Mouse (Mus musculus): Measurements from ENCODE around the gene Dapk3. TPM values are rescaled to one million over a fixed set of nuclear protein-coding genes. Genes with fewer than 3 reads are reported as not detected.

Dapk3 gene
- polyA plus RNA-seq, 1 experiment from 2014 or later, result 51.0 TPM

DNA sequence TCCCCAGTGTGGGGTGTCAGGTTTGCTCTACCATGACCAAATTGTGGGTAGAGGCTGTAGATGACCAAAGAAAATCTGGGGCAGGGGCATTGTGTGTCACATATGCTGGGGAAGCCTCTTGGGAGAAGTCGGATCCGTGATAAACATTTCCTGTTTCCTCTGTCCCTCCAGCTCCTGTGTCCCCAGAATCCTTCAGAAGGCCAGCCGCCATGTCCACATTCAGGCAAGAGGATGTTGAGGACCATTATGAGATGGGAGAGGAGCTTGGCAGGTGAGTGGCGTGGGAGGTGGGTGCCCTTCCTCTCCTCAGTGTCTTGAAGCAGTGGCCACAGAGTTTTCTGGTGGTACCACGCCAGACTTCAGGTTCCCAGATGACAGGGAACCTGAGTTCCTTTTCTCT, 1.0 kb downstream of the Dapk3 start, which contains the start of gene 4930442H23Rik:
Gene 4930442H23Rik, minus strand, starts transcription at position 45 of the 400 bp plus-strand sequence.
- no peak for ATAC-seq (ENCODE audit: insufficient number of reproducible peaks, insufficient read depth, low FRiP score, low read depth)
- Histone ChIP-seq H3K9me3 (ENCODE audit: control insufficient read depth, low read length) (no peaks in the 10 kb centered on the region), H3K27ac (replicated peaks in 1 of 2; ENCODE audit: control insufficient read depth in 1 of 2, insufficient read depth in 1 of 2, low read depth in 2 of 2, low read length in 2 of 2) (peak within 1 kb of the TSS; percentile 92 to 93), H3K4me1 (ENCODE audit: control insufficient read depth in 2 of 2, insufficient read depth in 2 of 2, low read length in 2 of 2) (peaks cover 18 to 36% of the 10 kb centered on the region in 2 experiments), H3K27me3 (ENCODE audit: control insufficient read depth, insufficient read depth, low read length) (no peaks in the 10 kb centered on the region), H3K4me2 (ENCODE audit: low read length) (peak within 1 kb of the TSS; percentile 78), H3K4me3 (ENCODE audit: control insufficient read depth in 1 of 2, insufficient read depth in 1 of 2, low read depth in 1 of 2, low read length in 2 of 2) (peak within 1 kb of the TSS; percentile 71 to 88), H3K36me3 (ENCODE audit: control insufficient read depth, insufficient read depth, low read length) (peaks cover 76% of the 10 kb centered on the region), H3K9ac (ENCODE audit: low read length) (peak within 1 kb of the TSS; percentile 86)
- WGBS, result 73% methylated on average over 5 of the region's 5 CpGs

DNA sequence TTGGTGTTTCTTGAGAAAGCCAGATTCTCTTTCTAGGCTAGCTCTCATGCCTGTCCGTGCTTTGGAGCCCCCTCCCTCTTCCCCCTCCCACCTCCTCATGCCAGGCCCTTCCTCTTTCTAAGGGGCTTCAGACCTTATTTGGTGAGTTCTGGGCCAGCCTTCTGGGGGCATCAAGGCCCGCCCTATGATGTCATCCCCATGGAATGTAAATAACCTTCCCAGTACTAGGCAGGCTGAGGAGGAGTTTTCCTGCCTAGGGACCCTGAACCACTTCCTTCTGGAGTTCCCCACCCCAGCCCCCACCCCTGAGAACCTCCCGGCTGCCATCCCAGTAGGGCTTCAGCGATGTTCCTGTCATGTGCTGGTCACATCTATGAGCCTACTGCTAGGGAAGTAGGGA, 2.0 kb downstream of the Dapk3 start:
- peak overlapping the region; percentile 86 for H3K9ac ChIP-seq (ENCODE audit: low read length)

DNA sequence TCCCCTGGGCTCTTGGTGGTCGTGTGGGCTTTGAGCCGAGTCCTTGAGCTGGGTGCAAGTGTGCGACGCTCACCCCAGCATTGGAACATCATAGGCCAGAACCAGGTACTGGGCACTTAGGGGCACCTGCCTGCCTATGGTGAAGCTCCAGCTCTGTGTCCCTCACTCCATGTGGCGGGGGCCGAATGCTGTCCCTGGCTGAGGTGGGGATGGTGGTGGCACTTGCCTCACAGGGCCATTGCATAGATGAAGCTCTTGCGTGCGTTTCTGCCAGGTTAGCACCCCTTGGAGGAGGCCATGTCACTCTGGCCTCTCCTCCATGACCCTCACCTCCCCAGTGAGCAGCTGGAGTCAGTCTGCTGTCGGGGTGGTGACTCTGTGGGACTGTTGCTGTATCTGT, 4.4 kb downstream of the Dapk3 start:
- 90% methylated on average over 9 of the region's 9 CpGs for WGBS
- peaks cover 68% of the 10 kb centered on the region for H3K36me3 ChIP-seq (ENCODE audit: control insufficient read depth, insufficient read depth, low read length)
- no peaks in the 10 kb centered on the region for H3K9me3 ChIP-seq (ENCODE audit: control insufficient read depth, low read length)
- peaks cover 23 to 34% of the 10 kb centered on the region in 2 experiments for H3K4me1 ChIP-seq (ENCODE audit: control insufficient read depth in 2 of 2, insufficient read depth in 2 of 2, low read length in 2 of 2)
- H3K9ac ChIP-seq (ENCODE audit: low read length), result no peak overlapping the region
- ATAC-seq (ENCODE audit: insufficient number of reproducible peaks, insufficient read depth, low FRiP score, low read depth), result no peak
- no peak overlapping the region for H3K27ac ChIP-seq (replicated peaks in 1 of 2; ENCODE audit: control insufficient read depth in 1 of 2, insufficient read depth in 1 of 2, low read depth in 2 of 2, low read length in 2 of 2)
- no peak overlapping the region for H3K4me3 ChIP-seq (ENCODE audit: control insufficient read depth in 1 of 2, insufficient read depth in 1 of 2, low read depth in 1 of 2, low read length in 2 of 2)
- no peaks in the 10 kb centered on the region for H3K27me3 ChIP-seq (ENCODE audit: control insufficient read depth, insufficient read depth, low read length)
- H3K4me2 ChIP-seq (ENCODE audit: low read length), result no peak overlapping the region

More for the DNA sequence above, 2.0 kb downstream of the Dapk3 start:
- Histone ChIP-seq H3K4me2 (ENCODE audit: low read length) (peak overlapping the region; percentile 78), H3K4me3 (ENCODE audit: control insufficient read depth in 1 of 2, insufficient read depth in 1 of 2, low read depth in 1 of 2, low read length in 2 of 2) (no peak overlapping the region), H3K36me3 (ENCODE audit: control insufficient read depth, insufficient read depth, low read length) (peaks cover 73% of the 10 kb centered on the region), H3K27ac (replicated peaks in 1 of 2; ENCODE audit: control insufficient read depth in 1 of 2, insufficient read depth in 1 of 2, low read depth in 2 of 2, low read length in 2 of 2) (peak overlapping the region; percentile 83 to 92), H3K27me3 (ENCODE audit: control insufficient read depth, insufficient read depth, low read length) (no peaks in the 10 kb centered on the region), H3K4me1 (ENCODE audit: control insufficient read depth in 2 of 2, insufficient read depth in 2 of 2, low read length in 2 of 2) (peaks cover 18 to 30% of the 10 kb centered on the region in 2 experiments), H3K9me3 (ENCODE audit: control insufficient read depth, low read length) (no peaks in the 10 kb centered on the region)
- ATAC-seq (ENCODE audit: insufficient number of reproducible peaks, insufficient read depth, low FRiP score, low read depth), result no peak
- WGBS, result 9% methylated on average over 4 of the region's 4 CpGs

DNA sequence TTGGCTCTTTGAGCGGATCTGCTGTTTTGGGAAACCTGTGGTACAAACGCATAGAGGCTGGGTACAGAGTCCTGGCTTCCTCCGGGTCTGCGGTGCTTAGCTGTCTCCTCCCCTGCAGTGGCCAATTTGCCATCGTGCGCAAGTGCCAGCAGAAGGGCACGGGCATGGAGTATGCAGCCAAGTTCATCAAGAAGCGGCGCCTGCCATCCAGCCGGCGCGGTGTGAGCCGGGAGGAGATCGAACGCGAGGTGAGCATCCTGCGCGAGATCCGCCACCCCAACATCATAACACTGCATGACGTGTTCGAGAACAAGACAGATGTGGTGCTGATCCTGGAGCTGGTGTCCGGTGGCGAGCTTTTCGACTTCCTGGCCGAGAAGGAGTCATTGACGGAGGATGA, 7.0 kb downstream of the Dapk3 start:
- H3K27ac ChIP-seq (replicated peaks in 1 of 2; ENCODE audit: control insufficient read depth in 1 of 2, insufficient read depth in 1 of 2, low read depth in 2 of 2, low read length in 2 of 2), result no peak overlapping the region
- H3K4me2 ChIP-seq (ENCODE audit: low read length), result no peak overlapping the region
- no peak overlapping the region for H3K4me3 ChIP-seq (ENCODE audit: control insufficient read depth in 1 of 2, insufficient read depth in 1 of 2, low read depth in 1 of 2, low read length in 2 of 2)
- no peaks in the 10 kb centered on the region for H3K9me3 ChIP-seq (ENCODE audit: control insufficient read depth, low read length)
- no peak overlapping the region for H3K9ac ChIP-seq (ENCODE audit: low read length)
- WGBS, result 82% methylated on average over 26 of the region's 26 CpGs
- H3K36me3 ChIP-seq (ENCODE audit: control insufficient read depth, insufficient read depth, low read length), result peaks cover 54% of the 10 kb centered on the region
- H3K27me3 ChIP-seq (ENCODE audit: control insufficient read depth, insufficient read depth, low read length), result no peaks in the 10 kb centered on the region
- peaks cover 21 to 32% of the 10 kb centered on the region in 2 experiments for H3K4me1 ChIP-seq (ENCODE audit: control insufficient read depth in 2 of 2, insufficient read depth in 2 of 2, low read length in 2 of 2)
- ATAC-seq (ENCODE audit: insufficient number of reproducible peaks, insufficient read depth, low FRiP score, low read depth), result no peak

DNA sequence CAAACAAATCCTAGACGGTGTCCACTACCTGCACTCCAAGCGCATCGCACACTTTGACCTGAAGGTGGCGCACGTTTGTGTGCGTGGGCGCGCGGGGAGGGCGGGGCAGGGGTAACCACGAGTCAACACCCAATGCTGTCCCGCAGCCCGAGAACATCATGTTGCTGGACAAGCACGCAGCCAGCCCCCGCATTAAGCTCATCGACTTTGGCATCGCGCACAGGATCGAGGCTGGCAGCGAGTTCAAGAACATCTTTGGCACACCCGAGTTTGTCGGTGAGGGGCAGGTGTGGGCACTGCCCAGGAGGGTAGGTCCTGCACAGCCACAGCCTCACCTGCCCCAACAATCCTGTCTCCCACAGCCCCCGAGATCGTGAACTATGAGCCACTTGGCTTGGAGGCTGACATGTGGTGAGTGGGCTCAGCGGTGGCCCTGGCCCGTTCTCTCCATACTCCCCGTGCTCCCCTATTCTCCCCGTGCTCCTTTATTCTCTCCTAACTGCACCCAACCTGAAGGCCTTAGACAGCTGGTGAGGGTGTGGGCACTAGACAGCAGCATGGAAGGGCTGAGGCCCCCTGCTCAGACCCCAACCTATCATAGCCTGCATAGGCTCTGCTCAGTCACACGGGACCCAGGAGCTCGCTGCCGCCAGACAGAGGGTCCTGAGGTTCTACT, 7.6 kb downstream of the Dapk3 start:
- Histone ChIP-seq H3K27me3 (ENCODE audit: control insufficient read depth, insufficient read depth, low read length) (no peaks in the 10 kb centered on the region), H3K27ac (replicated peaks in 1 of 2; ENCODE audit: control insufficient read depth in 1 of 2, insufficient read depth in 1 of 2, low read depth in 2 of 2, low read length in 2 of 2) (peak overlapping the region in 1 of 2 experiments; percentile 100; a peak in 1 of 4 replicates), H3K4me1 (ENCODE audit: control insufficient read depth in 2 of 2, insufficient read depth in 2 of 2, low read length in 2 of 2) (peaks cover 16 to 27% of the 10 kb centered on the region in 2 experiments), H3K36me3 (ENCODE audit: control insufficient read depth, insufficient read depth, low read length) (peaks cover 49% of the 10 kb centered on the region), H3K4me3 (ENCODE audit: control insufficient read depth in 1 of 2, insufficient read depth in 1 of 2, low read depth in 1 of 2, low read length in 2 of 2) (no peak overlapping the region), H3K9ac (ENCODE audit: low read length) (no peak overlapping the region), H3K9me3 (ENCODE audit: control insufficient read depth, low read length) (no peaks in the 10 kb centered on the region), H3K4me2 (ENCODE audit: low read length) (no peak overlapping the region)
- whole genome bisulfite sequencing, result 71% methylated on average over 31 of the region's 31 CpGs
- ATAC-seq (ENCODE audit: insufficient number of reproducible peaks, insufficient read depth, low FRiP score, low read depth), result no peak

DNA sequence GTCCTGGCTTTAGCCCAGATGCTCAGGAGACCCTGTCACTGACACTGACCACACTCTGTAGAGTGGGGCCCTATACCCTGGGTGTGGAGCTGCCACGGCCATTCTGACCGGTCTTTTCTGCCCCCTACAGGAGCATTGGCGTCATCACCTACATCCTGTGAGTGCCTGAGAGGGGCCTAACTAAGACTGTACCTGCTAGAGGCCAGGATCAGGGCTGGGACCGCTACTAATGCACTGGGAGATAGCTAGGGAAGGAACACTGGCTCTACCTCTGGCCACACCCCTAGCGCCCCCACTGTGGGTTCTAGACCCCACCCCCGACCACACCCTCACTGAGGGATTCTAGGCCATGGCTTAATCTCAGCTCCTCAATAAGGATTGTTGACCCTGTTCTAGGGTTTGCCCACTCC, 8.1 kb downstream of the Dapk3 start:
- ATAC-seq (ENCODE audit: insufficient number of reproducible peaks, insufficient read depth, low FRiP score, low read depth), result no peak
- H3K9me3 ChIP-seq (ENCODE audit: control insufficient read depth, low read length), result no peaks in the 10 kb centered on the region
- WGBS, result 65% methylated on average over 6 of the region's 6 CpGs
- no peaks in the 10 kb centered on the region for H3K27me3 ChIP-seq (ENCODE audit: control insufficient read depth, insufficient read depth, low read length)
- H3K9ac ChIP-seq (ENCODE audit: low read length), result peak overlapping the region; percentile 27; the same call in 1 of the 2 replicates
- H3K4me3 ChIP-seq (ENCODE audit: control insufficient read depth in 1 of 2, insufficient read depth in 1 of 2, low read depth in 1 of 2, low read length in 2 of 2), result no peak overlapping the region
- peaks cover 45% of the 10 kb centered on the region for H3K36me3 ChIP-seq (ENCODE audit: control insufficient read depth, insufficient read depth, low read length)
- peaks cover 16 to 26% of the 10 kb centered on the region in 2 experiments for H3K4me1 ChIP-seq (ENCODE audit: control insufficient read depth in 2 of 2, insufficient read depth in 2 of 2, low read length in 2 of 2)
- H3K4me2 ChIP-seq (ENCODE audit: low read length), result no peak overlapping the region
- peak overlapping the region in 1 of 2 experiments; percentile 100; a peak in 1 of 4 replicates for H3K27ac ChIP-seq (replicated peaks in 1 of 2; ENCODE audit: control insufficient read depth in 1 of 2, insufficient read depth in 1 of 2, low read depth in 2 of 2, low read length in 2 of 2)

DNA sequence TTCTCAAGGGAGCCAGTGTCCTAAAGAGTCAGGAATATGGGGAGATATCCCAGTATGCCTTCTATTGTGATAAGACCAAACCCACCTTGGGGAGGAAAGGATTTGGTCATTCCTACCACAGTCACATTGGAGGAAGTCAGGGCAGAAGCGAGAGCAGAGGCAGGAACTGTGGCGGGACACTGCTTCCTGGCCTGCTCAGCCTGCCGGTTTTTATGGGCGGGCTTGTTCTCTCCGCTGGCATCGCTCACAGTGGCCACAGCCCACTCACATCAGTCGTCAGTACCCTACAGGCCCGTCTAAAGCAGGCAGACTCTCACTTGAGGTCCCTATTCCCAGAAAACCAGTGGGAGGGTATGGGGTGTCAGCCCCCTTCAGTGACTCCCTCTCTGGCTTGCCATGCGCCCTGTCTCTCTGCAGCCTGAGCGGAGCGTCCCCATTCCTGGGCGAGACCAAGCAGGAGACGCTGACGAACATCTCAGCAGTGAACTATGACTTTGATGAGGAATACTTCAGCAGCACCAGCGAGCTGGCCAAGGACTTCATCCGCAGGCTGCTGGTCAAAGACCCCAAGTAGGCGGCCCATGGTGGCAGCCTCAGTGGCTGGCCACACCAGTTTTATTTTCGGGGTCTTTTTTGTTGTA, 8.7 kb downstream of the Dapk3 start:
- H3K27me3 ChIP-seq (ENCODE audit: control insufficient read depth, insufficient read depth, low read length), result no peaks in the 10 kb centered on the region
- WGBS, result 75% methylated on average over 18 of the region's 18 CpGs
- H3K9ac ChIP-seq (ENCODE audit: low read length), result peak overlapping the region; percentile 99; the same call in 1 of the 2 replicates
- H3K36me3 ChIP-seq (ENCODE audit: control insufficient read depth, insufficient read depth, low read length), result peaks cover 42% of the 10 kb centered on the region
- no peaks in the 10 kb centered on the region for H3K9me3 ChIP-seq (ENCODE audit: control insufficient read depth, low read length)
- H3K27ac ChIP-seq (replicated peaks in 1 of 2; ENCODE audit: control insufficient read depth in 1 of 2, insufficient read depth in 1 of 2, low read depth in 2 of 2, low read length in 2 of 2), result peak overlapping the region; percentile 29 to 100; a peak in 2 of 4 replicates
- H3K4me2 ChIP-seq (ENCODE audit: low read length), result peak overlapping the region; percentile 95; the same call in 1 of the 2 replicates
- ATAC-seq (ENCODE audit: insufficient number of reproducible peaks, insufficient read depth, low FRiP score, low read depth), result no peak
- peaks cover 16 to 26% of the 10 kb centered on the region in 2 experiments for H3K4me1 ChIP-seq (ENCODE audit: control insufficient read depth in 2 of 2, insufficient read depth in 2 of 2, low read length in 2 of 2)
- H3K4me3 ChIP-seq (ENCODE audit: control insufficient read depth in 1 of 2, insufficient read depth in 1 of 2, low read depth in 1 of 2, low read length in 2 of 2), result no peak overlapping the region

Data from heart, embryonic 14.5 days (tissue).